9 mouse cellular contexts compared by ENCODE assay signal in genomic region chr16:26104274-26104673, GRCm38 (mm10). TPM values are rescaled to one million over a fixed set of nuclear protein-coding genes. Genes with fewer than 3 reads are reported as not detected.
DNase-seq lines count a peak whose midpoint lies in the region; ATAC-seq lines count a peak whose summit lies in the region.
"Had no signal": no experiment of that assay in that cellular context is flagged by ENCODE, and none has a peak within 500 bp of the region (broad histone marks: within the 10 kb centered on the region; RNA-seq: fewer than 3 reads in every experiment).

No protein-coding gene starts in this region.

- H3K27me3 ChIP-seq in heart, embryonic 10.5 days (ENCODE audit: insufficient read depth, poor library complexity, severe bottlenecking), result no peaks in the 10 kb centered on the region
- H3K27me3 ChIP-seq in megakaryocyte, embryonic 14.5 days (replicated peaks), result peaks cover 7% of the 10 kb centered on the region
- H3K27me3 ChIP-seq in liver, embryonic 12.5 days (replicated peaks), result peaks cover 35% of the 10 kb centered on the region

- peak overlapping the region; percentile 87 for H3K4me3 ChIP-seq in heart, embryonic 10.5 days
- H3K4me3 ChIP-seq in megakaryocyte, embryonic 14.5 days (replicated peaks), result peak overlapping the region; percentile 99
- H3K4me3 ChIP-seq in liver, embryonic 12.5 days, result no peak overlapping the region; the same call in 1 of the 2 replicates

- 16% methylated on average over 4 of the region's 4 CpGs for WGBS in heart, embryonic 10.5 days
- 31% methylated on average over 4 of the region's 4 CpGs for WGBS in liver, embryonic 12.5 days (ENCODE audit: insufficient replicate concordance)

- no peak overlapping the region for H3K9ac ChIP-seq in liver, embryonic 12.5 days

- no peak for DNase-seq in heart, embryonic 10.5 days (ENCODE audit: low spot score)
- DNase-seq in heart, postnatal 4 days, result no peak
- peak; percentile 4 for DNase-seq in yolk sac, embryonic 10.5 days (ENCODE audit: low spot score)
- no peak for DNase-seq in cerebellum, postnatal 10 days
- no peak for DNase-seq in lung, postnatal 25 days (ENCODE audit: low spot score)

- H3K4me2 ChIP-seq in liver, embryonic 12.5 days, result peak overlapping the region; percentile 73

- ATAC-seq in megakaryocyte, adult 5-6 weeks (ENCODE audit: poor library complexity, severe bottlenecking), result no peak
- no peak for ATAC-seq in liver, embryonic 12.5 days

- H3K27ac ChIP-seq in heart, embryonic 10.5 days, result peak overlapping the region; percentile 96
- H3K27ac ChIP-seq in liver, embryonic 12.5 days, result no peak overlapping the region

- peaks cover 57% of the 10 kb centered on the region for H3K4me1 ChIP-seq in heart, embryonic 10.5 days
- H3K4me1 ChIP-seq in megakaryocyte, embryonic 14.5 days, result peaks cover 72% of the 10 kb centered on the region
- H3K4me1 ChIP-seq in liver, embryonic 12.5 days, result no peaks in the 10 kb centered on the region

- H3K36me3 ChIP-seq in heart, embryonic 10.5 days, result 0 out of 2 replicates have a peak, but pooled peaks cover 9% of the 10 kb centered on the region
- H3K36me3 ChIP-seq in megakaryocyte, embryonic 14.5 days (replicated peaks; ENCODE audit: low read length), result no peaks in the 10 kb centered on the region
- no peaks in the 10 kb centered on the region for H3K36me3 ChIP-seq in liver, embryonic 12.5 days

- H3K9me3 ChIP-seq in heart, embryonic 10.5 days, result peaks cover 4% of the 10 kb centered on the region; the same call in 1 of the 2 replicates
- peaks cover 8% of the 10 kb centered on the region; the same call in 1 of the 2 replicates for H3K9me3 ChIP-seq in megakaryocyte, embryonic 14.5 days
- H3K9me3 ChIP-seq in liver, embryonic 12.5 days (replicated peaks), result no peaks in the 10 kb centered on the region

RNA-seq across cellular contexts. Expression of gene P3h2, which starts 1.3 kb away (rescaled TPM):
- 12.8 and 15.2 TPM in 2 replicates for polyA plus RNA-seq in heart, embryonic 10.5 days (2016; fragmentation: Nextera tagmentation; extraction: Ambion mirVana)
- total RNA-seq in heart, postnatal 4 days (2021), result 1 to 10 TPM; 7.7 to 8.1 TPM
- polyA plus RNA-seq in megakaryocyte, embryonic 14.5 days (2012; ENCODE audit: insufficient read depth, low replicate concordance), result 2.4 and 7.0 TPM in 2 replicates
- 0.16 TPM in 1 of 2 replicates, not detected in the other for total RNA-seq in megakaryocyte, adult 5-6 weeks (2015)
- total RNA-seq in megakaryocyte, adult 5-6 weeks (2017), result not detected in 2 replicates
- polyA plus RNA-seq in liver, embryonic 12.5 days (2016; fragmentation: Nextera tagmentation; extraction: Ambion mirVana), result 1.5 and 2.0 TPM in 2 replicates
- polyA plus RNA-seq: erythroblast, embryonic 14.5 days had no signal
